Mouse (Mus musculus): ENCODE data around the gene AF366264. TPM values are rescaled to one million over a fixed set of nuclear protein-coding genes. Genes with fewer than 3 reads are reported as not detected.
"Not testable (repeated sequence)": the region's sequence is repeated elsewhere in the genome, so short reads cannot be mapped to it uniquely, and the experiment has no call there.

AF366264 gene
- polyA plus RNA-seq (2012; fragmentation: generic; extraction: Trizol), result not detected

GRCm38 (mm10) chr8:13838289-13838688 lies at the start of gene AF366264:
TSS of gene AF366264 (minus strand) at chr8:13838389.
- not testable (repeated sequence) for H3ac ChIP-seq (ENCODE audit: control insufficient read depth, insufficient read length); H3K79me2 ChIP-seq (ENCODE audit: control insufficient read depth, insufficient read depth); H3K36me3 ChIP-seq (ENCODE audit: control insufficient read depth, insufficient read depth); H3K4me2 ChIP-seq (ENCODE audit: low read depth); H3K4me3 ChIP-seq; H3K27me3 ChIP-seq (ENCODE audit: control insufficient read depth, insufficient read depth, insufficient read length)

- H3K27me3 ChIP-seq (ENCODE audit: control insufficient read depth, insufficient read depth, insufficient read length); H3K4me2 ChIP-seq (ENCODE audit: low read depth); H3K4me3 ChIP-seq; H3K79me2 ChIP-seq (ENCODE audit: control insufficient read depth, insufficient read depth); H3ac ChIP-seq (ENCODE audit: control insufficient read depth, insufficient read length); H3K36me3 ChIP-seq (ENCODE audit: control insufficient read depth, insufficient read depth): not testable (repeated sequence)
These were observed 5.1 kb upstream of the AF366264 start for GRCm38 (mm10) chr8:13843286-13843685.

- no peaks in the 10 kb centered on the region for H3K79me2 ChIP-seq (ENCODE audit: control insufficient read depth, insufficient read depth)
- H3K27me3 ChIP-seq (ENCODE audit: control insufficient read depth, insufficient read depth, insufficient read length), result peaks cover 5% of the 10 kb centered on the region
- no peak overlapping the region for H3ac ChIP-seq (ENCODE audit: control insufficient read depth, insufficient read length)
- H3K4me3 ChIP-seq, result no peak overlapping the region
- no peak overlapping the region for H3K4me2 ChIP-seq (ENCODE audit: low read depth)
- TF ChIP-seq MAX (IDR thresholded peaks at IDR 0.05; ENCODE audit: low read depth) (no peak), REST (IDR thresholded peaks at IDR 0.05; ENCODE audit: insufficient read depth, insufficient read length) (no peak), MYOG (IDR thresholded peaks at IDR 0.05; ENCODE audit: control insufficient read depth in 1 of 3, insufficient read depth in 1 of 3, insufficient read length in 2 of 3, low read depth in 2 of 3) (no peak), USF1 (IDR thresholded peaks at IDR 0.05; ENCODE audit: low read depth) (no peak), POLR2AphosphoS2 (IDR thresholded peaks at IDR 0.05; ENCODE audit: insufficient read length, low read depth) (no peak), MYOD1 (IDR thresholded peaks at IDR 0.05; ENCODE audit: control insufficient read depth in 1 of 3, insufficient read length in 2 of 3, low read depth in 2 of 3) (no peak), POLR2A (IDR thresholded peaks at IDR 0.05; ENCODE audit: insufficient read length, low read depth) (no peak), TCF12 (IDR thresholded peaks at IDR 0.05; ENCODE audit: insufficient read depth, poor library complexity, severe bottlenecking) (no peak), TCF3 (IDR thresholded peaks at IDR 0.05; ENCODE audit: insufficient read length, low read depth) (no peak)
- no peaks in the 10 kb centered on the region for H3K36me3 ChIP-seq (ENCODE audit: control insufficient read depth, insufficient read depth)
These were observed 9.5 kb downstream of the AF366264 start for GRCm38 (mm10) chr8:13828598-13829172.

GRCm38 (mm10) chr8:13799566-13799965 lies 38.6 kb downstream of the AF366264 start:
- H3K4me2 ChIP-seq (ENCODE audit: low read depth), result no peak overlapping the region
- no peak overlapping the region for H3ac ChIP-seq (ENCODE audit: control insufficient read depth, insufficient read length)
- H3K36me3 ChIP-seq (ENCODE audit: control insufficient read depth, insufficient read depth), result peaks cover 17% of the 10 kb centered on the region
- no peaks in the 10 kb centered on the region for H3K79me2 ChIP-seq (ENCODE audit: control insufficient read depth, insufficient read depth)
- no peaks in the 10 kb centered on the region for H3K27me3 ChIP-seq (ENCODE audit: control insufficient read depth, insufficient read depth, insufficient read length)
- no peak overlapping the region for H3K4me3 ChIP-seq
- TF ChIP-seq USF1 (IDR thresholded peaks at IDR 0.05; ENCODE audit: low read depth), result no peak

- Histone ChIP-seq H3ac (ENCODE audit: control insufficient read depth, insufficient read length) (no peak overlapping the region), H3K79me2 (ENCODE audit: control insufficient read depth, insufficient read depth) (no peaks in the 10 kb centered on the region), H3K27me3 (ENCODE audit: control insufficient read depth, insufficient read depth, insufficient read length) (no peaks in the 10 kb centered on the region), H3K4me2 (ENCODE audit: low read depth) (no peak overlapping the region), H3K36me3 (ENCODE audit: control insufficient read depth, insufficient read depth) (peaks cover 17% of the 10 kb centered on the region), H3K4me3 (no peak overlapping the region)
- TF ChIP-seq SRF (IDR thresholded peaks at IDR 0.05; ENCODE audit: control insufficient read depth, insufficient read length, low read depth) (no peak), USF1 (IDR thresholded peaks at IDR 0.05; ENCODE audit: low read depth) (no peak), MYOD1 (IDR thresholded peaks at IDR 0.05; ENCODE audit: control insufficient read depth in 1 of 3, insufficient read length in 2 of 3, low read depth in 2 of 3) (no peak), POLR2A (IDR thresholded peaks at IDR 0.05; ENCODE audit: insufficient read length, low read depth) (no peak), REST (IDR thresholded peaks at IDR 0.05; ENCODE audit: insufficient read depth, insufficient read length) (no peak), MAX (IDR thresholded peaks at IDR 0.05; ENCODE audit: low read depth) (no peak), CEBPB (IDR thresholded peaks at IDR 0.05; ENCODE audit: insufficient read depth, poor library complexity, severe bottlenecking) (no peak), E2F4 (IDR thresholded peaks at IDR 0.05; ENCODE audit: insufficient read depth) (no peak), POLR2AphosphoS2 (IDR thresholded peaks at IDR 0.05; ENCODE audit: insufficient read length, low read depth) (no peak), TCF12 (IDR thresholded peaks at IDR 0.05; ENCODE audit: insufficient read depth, poor library complexity, severe bottlenecking) (no peak), TCF3 (IDR thresholded peaks at IDR 0.05; ENCODE audit: insufficient read length, low read depth) (no peak), MYOG (IDR thresholded peaks at IDR 0.05; ENCODE audit: control insufficient read depth in 1 of 3, insufficient read depth in 1 of 3, insufficient read length in 2 of 3, low read depth in 2 of 3) (no peak)
These were observed 40.5 kb downstream of the AF366264 start for GRCm38 (mm10) chr8:13797676-13798075.

GRCm38 (mm10) chr8:13793746-13794101 lies 44.5 kb downstream of the AF366264 start:
- Histone ChIP-seq H3ac (ENCODE audit: control insufficient read depth, insufficient read length) (no peak overlapping the region), H3K79me2 (ENCODE audit: control insufficient read depth, insufficient read depth) (peaks cover 2% of the 10 kb centered on the region), H3K36me3 (ENCODE audit: control insufficient read depth, insufficient read depth) (peaks cover 27% of the 10 kb centered on the region), H3K4me3 (no peak overlapping the region), H3K27me3 (ENCODE audit: control insufficient read depth, insufficient read depth, insufficient read length) (no peaks in the 10 kb centered on the region), H3K4me2 (ENCODE audit: low read depth) (no peak overlapping the region)
- no peak for TF ChIP-seq REST (IDR thresholded peaks at IDR 0.05; ENCODE audit: insufficient read depth, insufficient read length)
- TF ChIP-seq MYOG (IDR thresholded peaks at IDR 0.05; ENCODE audit: control insufficient read depth in 1 of 3, insufficient read depth in 1 of 3, insufficient read length in 2 of 3, low read depth in 2 of 3), result no peak
- TF ChIP-seq POLR2AphosphoS2 (IDR thresholded peaks at IDR 0.05; ENCODE audit: insufficient read length, low read depth), result no peak
- TF ChIP-seq E2F4 (IDR thresholded peaks at IDR 0.05; ENCODE audit: insufficient read depth), result no peak
